Mouse (Mus musculus): ENCODE measurements around the gene Apopt1.
A peak's percentile ranks its signal among the peaks of the same experiment; 100 is the strongest.

Apopt1 gene

GRCm38 (mm10) chr12:111713004-111713651 lies at the start of gene Apopt1, which contains the start of gene Bag5:
Gene Apopt1 (plus strand): TSS chr12:111713261.
Gene Bag5 (minus strand): TSS chr12:111713257.
- peak; percentile 86 for DNase-seq (ENCODE audit: low read depth, low spot score)

- no peak for DNase-seq (ENCODE audit: low read depth, low spot score)
Measured at GRCm38 (mm10) chr12:111664144-111664634, 48.9 kb upstream of the Apopt1 start.

GRCm38 (mm10) chr12:111665041-111665880 lies 47.8 kb upstream of the Apopt1 start:
- no peak for DNase-seq (ENCODE audit: low read depth, low spot score)

- DNase-seq (ENCODE audit: low read depth, low spot score) = no peak
Measured at GRCm38 (mm10) chr12:111666380-111666779, 46.7 kb upstream of the Apopt1 start.

- DNase-seq (ENCODE audit: low read depth, low spot score) = no peak
Measured at GRCm38 (mm10) chr12:111667421-111667820, 45.6 kb upstream of the Apopt1 start.

GRCm38 (mm10) chr12:111668457-111668912 lies 44.6 kb upstream of the Apopt1 start:
- peak; percentile 92 for DNase-seq (ENCODE audit: low read depth, low spot score)

- DNase-seq (ENCODE audit: low read depth, low spot score) = peak; percentile 84
Measured at GRCm38 (mm10) chr12:111669000-111669788, 43.9 kb upstream of the Apopt1 start.

- DNase-seq (ENCODE audit: low read depth, low spot score) = no peak
Measured at GRCm38 (mm10) chr12:111669961-111670360, 43.1 kb upstream of the Apopt1 start.

- no peak for DNase-seq (ENCODE audit: low read depth, low spot score)
Measured at GRCm38 (mm10) chr12:111670371-111670971, 42.6 kb upstream of the Apopt1 start.

GRCm38 (mm10) chr12:111670976-111671375 lies 42.1 kb upstream of the Apopt1 start:
- DNase-seq (ENCODE audit: low read depth, low spot score) = no peak

- no peak for DNase-seq (ENCODE audit: low read depth, low spot score)
Measured at GRCm38 (mm10) chr12:111671431-111671902, 41.6 kb upstream of the Apopt1 start.

GRCm38 (mm10) chr12:111672176-111672575 lies 40.9 kb upstream of the Apopt1 start, which contains the start of gene Ckb:
Gene Ckb (minus strand): TSS chr12:111672338.
- peak; percentile 67 for DNase-seq (ENCODE audit: low read depth, low spot score)

- DNase-seq (ENCODE audit: low read depth, low spot score) = no peak
Measured at GRCm38 (mm10) chr12:111672581-111672980, 40.5 kb upstream of the Apopt1 start.

GRCm38 (mm10) chr12:111674850-111675486 lies 38.1 kb upstream of the Apopt1 start:
- no peak for DNase-seq (ENCODE audit: low read depth, low spot score)

- DNase-seq (ENCODE audit: low read depth, low spot score) = no peak
Measured at GRCm38 (mm10) chr12:111675797-111676580, 37.1 kb upstream of the Apopt1 start.

- no peak for DNase-seq (ENCODE audit: low read depth, low spot score)
Measured at GRCm38 (mm10) chr12:111677421-111677820, 35.6 kb upstream of the Apopt1 start.

GRCm38 (mm10) chr12:111677882-111678669 lies 35.0 kb upstream of the Apopt1 start, which contains the start of gene Trmt61a:
Gene Trmt61a (plus strand): TSS chr12:111678105.
- peak; percentile 96 for DNase-seq (ENCODE audit: low read depth, low spot score)

- DNase-seq (ENCODE audit: low read depth, low spot score) = no peak
Measured at GRCm38 (mm10) chr12:111678670-111678933, 34.5 kb upstream of the Apopt1 start.

- DNase-seq (ENCODE audit: low read depth, low spot score) = no peak
Measured at GRCm38 (mm10) chr12:111678997-111679396, 34.1 kb upstream of the Apopt1 start.

Measured in skeletal muscle tissue, adult 2 months (tissue).